Mouse (Mus musculus) small intestine, adult 2 months (tissue): ENCODE data around the gene Prn. TPM values are rescaled to one million over a fixed set of nuclear protein-coding genes. Genes with fewer than 3 reads are reported as not detected.

Experiments used
- H3K27ac ChIP-seq: fragments of 200-500 bp; 2 replicates; pipeline ENCODE4 v1.5.1; 2012; ENCODE audit warnings: low read depth, low read length, control low read depth, inconsistent platforms; ENCODE audit not compliant: insufficient read depth
- H3K27me3 ChIP-seq: fragments of 200-500 bp; 2 replicates; pipeline ENCODE4 v1.6.1; 2012; ENCODE audit warnings: mild to moderate bottlenecking, moderate library complexity, low read length, inconsistent platforms; ENCODE audit not compliant: control insufficient read depth, insufficient read depth
- H3K36me3 ChIP-seq: fragments of 200-500 bp; 2 replicates; pipeline ENCODE4 v1.6.1; 2012; ENCODE audit warnings: mild to moderate bottlenecking, low read length, control low read depth, inconsistent platforms; ENCODE audit not compliant: control insufficient read depth, insufficient read depth
- H3K4me1 ChIP-seq: fragments of 200-500 bp; 2 replicates; pipeline ENCODE4 v1.6.1; 2012; ENCODE audit warnings: low read length, inconsistent platforms, mixed read lengths; ENCODE audit not compliant: control insufficient read depth, insufficient read depth, insufficient read length
- H3K4me3 ChIP-seq: fragments of 200-500 bp; 2 replicates; pipeline ENCODE4 v1.5.1; 2012; ENCODE audit warnings: low read depth, mild to moderate bottlenecking, control low read depth, inconsistent platforms, low read length, moderate library complexity
- CTCF ChIP-seq: fragments of 200-500 bp; IDR thresholded peaks from 2 replicates; pipeline ENCODE4 v1.5.1; 2012; ENCODE audit warnings: low read depth, mild to moderate bottlenecking, control low read depth, inconsistent platforms, low read length, moderate library complexity, mixed read lengths; ENCODE audit not compliant: insufficient replicate concordance, insufficient read length; ENCODE audit errors: extremely low read depth
- POLR2A ChIP-seq: fragments of 200-500 bp; IDR thresholded peaks from 2 replicates; pipeline ENCODE4 v1.6.1; 2012; ENCODE audit warnings: low read depth, mild to moderate bottlenecking, control low read depth, inconsistent platforms, low read length, moderate library complexity
- WGBS: fragments of 180-500 bp; shearing (Covaris S2); methylation state at CpG from one replicate; pipeline ENCODE4 v1.1.7; 2018; 5-methylcytosine and 5-hydroxymethylcytosine counted together
- polyA plus RNA-seq: library from polyadenylated mRNA; depleted of rRNA; stranded (reverse); fragments of >200 nt; gene quantifications from 2 replicates; pipeline ENCODE4 v1.2.3, GENCODE M21; 2012; rRNA removed

The Prn gene
- polyA plus RNA-seq, 1 experiment, result not detected

DNA sequence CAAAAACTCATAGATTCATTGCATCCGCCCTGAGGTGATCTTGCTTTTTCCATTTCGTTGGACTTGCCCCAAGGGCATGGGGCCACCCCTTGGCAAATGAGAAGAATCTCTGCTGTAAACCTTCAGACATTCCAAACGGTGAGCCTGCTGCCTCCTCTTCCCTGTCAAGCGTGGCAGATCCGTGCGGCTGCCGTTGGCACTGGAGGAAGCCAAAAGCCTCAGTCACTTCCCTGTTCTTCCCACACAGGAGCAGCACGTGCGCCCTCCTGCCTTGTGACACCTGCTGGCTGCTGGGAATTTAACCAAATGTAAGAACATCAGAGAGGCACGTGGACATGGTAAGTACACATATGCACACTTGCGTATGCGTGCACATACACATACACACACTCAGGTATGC lies 86.0 kb downstream of the Prn start:
- TF ChIP-seq CTCF, result no peak
- TF ChIP-seq POLR2A, result no peak
- Histone ChIP-seq H3K27ac (no peak overlapping the region), H3K36me3 (no peaks in the 10 kb centered on the region; the same call in 1 of the 2 replicates), H3K27me3 (no peaks in the 10 kb centered on the region), H3K4me3 (no peak overlapping the region), H3K4me1 (no peaks in the 10 kb centered on the region)
- WGBS, result 58% methylated on average over 12 of the region's 12 CpGs

DNA sequence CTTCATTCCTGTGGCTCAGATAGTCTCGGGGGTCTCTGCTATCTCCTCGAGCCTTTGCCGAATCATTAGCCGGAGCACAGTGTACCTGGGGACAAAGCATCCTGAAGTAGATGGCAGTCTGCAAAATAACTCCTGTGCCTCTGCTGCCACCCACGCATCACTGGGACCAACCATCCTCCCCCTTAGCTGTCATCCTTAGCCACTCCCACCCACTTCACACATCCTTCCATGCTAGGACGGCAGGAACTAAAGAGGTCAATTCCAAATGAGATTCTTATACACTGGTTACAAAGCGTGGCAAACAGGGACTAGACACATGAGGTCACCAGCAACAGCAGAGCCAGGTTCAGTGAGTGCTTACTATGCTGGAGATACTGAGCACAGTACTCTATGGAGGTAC lies 86.6 kb downstream of the Prn start:
- Histone ChIP-seq H3K4me3 (no peak overlapping the region), H3K27ac (no peak overlapping the region), H3K27me3 (no peaks in the 10 kb centered on the region), H3K4me1 (no peaks in the 10 kb centered on the region), H3K36me3 (no peaks in the 10 kb centered on the region; the same call in 1 of the 2 replicates)
- no peak for TF ChIP-seq POLR2A
- TF ChIP-seq CTCF, result no peak
- whole genome bisulfite sequencing, result 84% methylated on average over 7 of the region's 7 CpGs

DNA sequence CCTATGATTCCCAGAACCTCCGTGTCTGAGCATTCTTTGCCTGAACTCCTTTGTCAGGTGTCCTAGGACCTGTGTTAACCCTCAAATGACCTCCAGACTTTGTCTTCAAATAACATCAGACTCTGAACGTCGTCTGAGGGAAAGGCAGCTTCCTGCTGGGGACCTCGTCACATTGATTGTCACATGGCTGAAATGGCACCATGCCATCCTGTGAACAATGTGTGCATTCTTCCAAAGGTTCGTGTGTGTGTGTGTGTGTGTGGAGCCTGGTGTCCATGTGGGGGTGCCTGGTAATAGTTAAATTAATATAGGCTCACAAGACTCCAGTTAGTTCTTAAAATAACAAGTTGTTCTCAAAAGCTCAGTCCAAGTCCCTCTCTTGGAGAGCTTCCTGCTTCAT lies 87.6 kb downstream of the Prn start:
- Histone ChIP-seq H3K27ac (no peak overlapping the region), H3K27me3 (no peaks in the 10 kb centered on the region), H3K4me1 (no peaks in the 10 kb centered on the region), H3K4me3 (no peak overlapping the region), H3K36me3 (no peaks in the 10 kb centered on the region; the same call in 1 of the 2 replicates)
- WGBS, result 19% methylated on average over 5 of the region's 5 CpGs
- no peak for TF ChIP-seq POLR2A
- TF ChIP-seq CTCF, result no peak

DNA sequence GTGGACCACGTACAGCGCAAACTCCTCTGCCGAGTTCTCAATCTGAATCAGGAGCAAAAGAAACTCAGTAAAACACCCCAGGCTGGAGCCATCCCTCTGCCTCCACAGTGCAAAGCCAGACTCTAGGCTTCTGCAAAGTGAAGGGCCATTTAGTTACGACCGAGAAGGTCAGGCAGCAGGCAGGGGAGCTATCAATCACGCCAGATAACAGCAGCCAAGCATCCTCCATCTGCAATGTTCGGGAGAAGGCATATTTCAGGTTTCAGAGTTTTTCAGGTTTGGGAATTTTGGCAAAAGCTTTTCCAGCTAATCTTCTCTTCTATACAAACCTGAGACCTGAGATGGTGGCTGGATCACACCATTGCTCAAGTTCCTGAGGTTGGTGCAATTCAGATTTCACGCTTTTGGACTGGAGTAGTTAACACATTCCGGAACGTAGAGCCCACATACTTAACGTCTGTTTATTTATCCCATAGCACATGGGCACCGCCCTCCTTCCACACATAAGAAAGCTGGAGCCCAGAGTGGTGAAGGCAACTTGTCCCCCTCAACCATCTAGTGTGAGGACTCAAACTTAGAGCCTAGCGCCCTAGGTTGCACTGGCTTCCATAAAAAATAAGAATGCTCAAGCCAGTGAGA lies 92.1 kb downstream of the Prn start:
- Histone ChIP-seq H3K27ac (no peak overlapping the region), H3K4me3 (no peak overlapping the region), H3K27me3 (no peaks in the 10 kb centered on the region), H3K4me1 (peaks cover 1% of the 10 kb centered on the region; the same call in 1 of the 2 replicates), H3K36me3 (no peaks in the 10 kb centered on the region; the same call in 1 of the 2 replicates)
- WGBS, result 70% methylated on average over 13 of the region's 13 CpGs
- no peak for TF ChIP-seq POLR2A
- no peak for TF ChIP-seq CTCF

DNA sequence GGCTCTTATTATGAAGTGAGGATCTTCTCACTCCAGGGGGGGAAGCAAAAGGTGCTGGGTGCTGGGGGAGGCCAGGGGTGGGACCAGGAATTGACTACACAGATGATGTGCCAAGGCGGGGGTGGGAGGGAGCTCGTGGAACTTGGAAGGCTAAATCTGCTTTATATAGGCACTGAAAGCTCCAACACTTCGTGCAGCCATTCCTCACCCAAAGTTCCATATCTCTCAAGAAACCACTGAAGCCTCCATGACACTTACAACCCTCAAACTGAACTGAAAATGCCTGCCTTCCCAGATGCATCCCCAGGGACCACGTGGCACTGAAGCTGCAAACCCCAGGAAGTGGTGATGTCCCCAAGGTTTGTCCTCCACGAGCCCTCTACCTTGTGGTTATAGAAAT lies 94.2 kb downstream of the Prn start:
- Histone ChIP-seq H3K4me3 (no peak overlapping the region), H3K36me3 (no peaks in the 10 kb centered on the region; the same call in 1 of the 2 replicates), H3K27me3 (no peaks in the 10 kb centered on the region), H3K27ac (no peak overlapping the region), H3K4me1 (peaks cover 5% of the 10 kb centered on the region)
- WGBS, result 69% methylated on average over 5 of the region's 5 CpGs
- TF ChIP-seq POLR2A (no peak), CTCF (no peak)

DNA sequence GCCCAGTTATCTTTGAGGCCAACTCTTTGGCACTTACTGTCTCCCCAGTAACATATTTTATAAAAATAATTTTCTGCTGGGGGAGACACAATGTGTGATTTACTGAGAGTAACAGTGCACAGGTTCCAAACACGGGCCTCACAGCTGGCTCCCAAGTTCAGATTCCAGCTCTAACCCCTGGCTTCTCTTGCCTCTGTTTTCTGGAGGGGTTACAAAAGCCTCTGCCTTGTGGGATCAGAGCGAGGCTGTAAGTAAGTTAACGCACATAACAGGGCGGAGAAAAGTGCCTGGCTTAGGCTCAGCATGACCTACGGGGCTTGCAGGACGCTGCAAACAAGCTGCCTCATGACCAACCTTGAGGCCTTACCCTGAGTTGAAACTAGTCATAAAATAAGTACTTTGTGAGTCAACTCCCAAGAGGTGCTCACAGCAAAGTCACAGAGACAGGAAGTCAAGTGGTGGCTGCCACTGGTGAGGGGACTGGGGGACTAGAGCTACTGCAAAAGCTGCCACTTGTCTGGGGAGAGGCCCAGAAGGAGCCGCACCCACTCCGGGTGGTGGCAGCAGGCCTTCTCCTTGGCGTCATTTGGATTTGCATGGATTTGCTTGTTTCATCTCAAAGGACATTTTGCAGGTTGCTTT lies 94.9 kb downstream of the Prn start:
- Histone ChIP-seq H3K4me1 (peaks cover 5% of the 10 kb centered on the region), H3K27ac (no peak overlapping the region), H3K27me3 (no peaks in the 10 kb centered on the region), H3K4me3 (no peak overlapping the region), H3K36me3 (no peaks in the 10 kb centered on the region; the same call in 1 of the 2 replicates)
- TF ChIP-seq CTCF, result no peak
- no peak for TF ChIP-seq POLR2A
- WGBS, result 82% methylated on average over 9 of the region's 9 CpGs

DNA sequence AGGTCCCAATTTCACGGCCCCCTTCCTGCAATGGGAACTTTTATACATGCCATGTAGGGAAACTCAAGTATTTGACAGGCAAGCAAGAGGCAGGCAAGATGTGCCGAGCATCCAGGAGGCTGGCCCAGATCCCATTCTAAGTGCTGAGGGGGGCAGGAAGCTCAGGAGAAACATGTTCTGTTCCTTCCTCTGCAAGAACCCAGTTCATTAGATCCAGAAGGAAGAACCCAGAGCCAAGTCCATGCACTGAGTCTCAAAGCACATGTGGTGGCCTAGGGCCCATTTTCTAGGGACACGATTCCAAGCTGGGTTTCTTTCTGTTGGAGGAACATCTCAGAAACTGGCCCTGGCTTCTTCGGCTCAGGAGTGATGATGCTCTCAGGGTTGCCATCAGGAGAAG lies 95.7 kb downstream of the Prn start:
- no peak for TF ChIP-seq POLR2A
- no peak for TF ChIP-seq CTCF
- H3K4me1 ChIP-seq, result peaks cover 5% of the 10 kb centered on the region
- 82% methylated on average over 4 of the region's 4 CpGs for WGBS
- no peaks in the 10 kb centered on the region; the same call in 1 of the 2 replicates for H3K36me3 ChIP-seq
- no peak overlapping the region for H3K4me3 ChIP-seq
- no peaks in the 10 kb centered on the region for H3K27me3 ChIP-seq
- H3K27ac ChIP-seq, result no peak overlapping the region

Other genes with a start within 250 kb of the Prn start
- gene Erv3, start 50.2 kb upstream of the Prn start, polyA plus RNA-seq, result not detected in 2 replicates
- 11.9 and 13.5 TPM in 2 replicates for gene Prnp, start within 50 bp of the Prn start, polyA plus RNA-seq
- 0.46 and 0.99 TPM in 2 replicates for gene Prnd, start 40.9 kb downstream of the Prn start, polyA plus RNA-seq
- 7.5 and 11.9 TPM in 2 replicates for gene Rassf2, start 120.3 kb downstream of the Prn start, polyA plus RNA-seq
- 16.9 and 18.5 TPM in 2 replicates for gene Slc23a2, start 235.2 kb downstream of the Prn start, polyA plus RNA-seq